ENCODE assay signal across 24 mouse cellular contexts in genomic region chr1:194989024-194989423, GRCm38 (mm10). TPM values are rescaled to one million over a fixed set of nuclear protein-coding genes. Genes with fewer than 3 reads are reported as not detected.
DNase-seq lines count a peak whose midpoint lies in the region; ATAC-seq and TF ChIP-seq lines count a peak whose summit lies in the region.
"Had no signal": no experiment of that assay in that cellular context is flagged by ENCODE, and none has a peak within 500 bp of the region (broad histone marks: within the 10 kb centered on the region; RNA-seq: fewer than 3 reads in every experiment).

No protein-coding gene starts in this region.

- H3K9ac ChIP-seq in intestine, postnatal 0 days (ENCODE audit: low read depth, low read length) = no peak overlapping the region
- H3K9ac ChIP-seq in intestine, embryonic 15.5 days = no peak overlapping the region
- no peak overlapping the region for H3K9ac ChIP-seq in liver, postnatal 0 days (replicated peaks)
- H3K9ac ChIP-seq: embryonic facial prominence, embryonic 15.5 days; forebrain, embryonic 15.5 days; heart, embryonic 15.5 days; limb, embryonic 15.5 days had no signal

- TF ChIP-seq EP300 in liver, postnatal 0 days (IDR thresholded peaks at IDR 0.05; ENCODE audit: low read depth) = no peak

- no peak overlapping the region for H3K4me2 ChIP-seq in intestine, postnatal 0 days (replicated peaks; ENCODE audit: low read depth)
- no peak overlapping the region for H3K4me2 ChIP-seq in intestine, embryonic 15.5 days (replicated peaks)
- no peak overlapping the region for H3K4me2 ChIP-seq in liver, postnatal 0 days (ENCODE audit: low read depth, low read length)
- H3K4me2 ChIP-seq: embryonic facial prominence, embryonic 15.5 days; forebrain, embryonic 15.5 days; heart, embryonic 15.5 days; limb, embryonic 15.5 days had no signal

- H3K27me3 ChIP-seq in intestine, postnatal 0 days (replicated peaks; ENCODE audit: control insufficient read depth, insufficient read depth, low read length) = no peaks in the 10 kb centered on the region
- no peaks in the 10 kb centered on the region for H3K27me3 ChIP-seq in intestine, embryonic 15.5 days (replicated peaks)
- H3K27me3 ChIP-seq in liver, postnatal 0 days (ENCODE audit: insufficient read depth, low read length) = no peaks in the 10 kb centered on the region
- H3K27me3 ChIP-seq: embryonic facial prominence, embryonic 15.5 days; forebrain, embryonic 15.5 days; heart, embryonic 15.5 days; limb, embryonic 15.5 days had no signal

- H3K27ac ChIP-seq in intestine, postnatal 0 days (ENCODE audit: low read depth, low read length) = no peak overlapping the region
- H3K27ac ChIP-seq in intestine, embryonic 15.5 days = no peak overlapping the region
- no peak overlapping the region for H3K27ac ChIP-seq in liver, postnatal 0 days (ENCODE audit: low read depth)
- H3K27ac ChIP-seq: embryonic facial prominence, embryonic 15.5 days; forebrain, embryonic 15.5 days; heart, embryonic 15.5 days; limb, embryonic 15.5 days had no signal

- peaks cover 6% of the 10 kb centered on the region for H3K4me1 ChIP-seq in intestine, postnatal 0 days (replicated peaks; ENCODE audit: control insufficient read depth, insufficient read depth, low read length)
- no peaks in the 10 kb centered on the region for H3K4me1 ChIP-seq in intestine, embryonic 15.5 days (replicated peaks)
- peaks cover 13% of the 10 kb centered on the region for H3K4me1 ChIP-seq in liver, postnatal 0 days (ENCODE audit: insufficient read depth)
- H3K4me1 ChIP-seq: embryonic facial prominence, embryonic 15.5 days; forebrain, embryonic 15.5 days; limb, embryonic 15.5 days had no signal

- no peak for DNase-seq in liver, postnatal 0 days
- DNase-seq in liver = no peak
- DNase-seq in left cerebral cortex, adult 11 months (ENCODE audit: low spot score) = no peak
- DNase-seq in right cerebral cortex, postnatal 25 days = no peak
- DNase-seq: adrenal gland, postnatal 36 days; cerebellum, adult 9-10 months; gastrocnemius, postnatal 14 days; kidney, adult 11 months; kidney, postnatal 14 days; layer of hippocampus, postnatal 36 days; left cerebral cortex, postnatal 4 days; lung, adult 2 months; lung, postnatal 14 days; midbrain, embryonic 14.5 days; retina, postnatal 1 day; thymus, postnatal 14 days had no signal

- H3K4me3 ChIP-seq in intestine, postnatal 0 days (ENCODE audit: low read depth, low read length) = no peak overlapping the region
- H3K4me3 ChIP-seq in intestine, embryonic 15.5 days (replicated peaks) = no peak overlapping the region
- no peak overlapping the region for H3K4me3 ChIP-seq in liver, postnatal 0 days (ENCODE audit: low read depth, low read length)
- H3K4me3 ChIP-seq: embryonic facial prominence, embryonic 15.5 days; forebrain, embryonic 15.5 days; heart, embryonic 15.5 days; limb, embryonic 15.5 days had no signal

- TF ChIP-seq CTCF in intestine, postnatal 0 days (IDR thresholded peaks at IDR 0.05; ENCODE audit: low read depth) = peak; percentile 47
- peak; percentile 38 for TF ChIP-seq CTCF in liver, postnatal 0 days (IDR thresholded peaks at IDR 0.05; ENCODE audit: low read depth)

- no peaks in the 10 kb centered on the region for H3K9me3 ChIP-seq in intestine, postnatal 0 days (ENCODE audit: control insufficient read depth)
- no peaks in the 10 kb centered on the region for H3K9me3 ChIP-seq in intestine, embryonic 15.5 days
- H3K9me3 ChIP-seq in liver, postnatal 0 days (ENCODE audit: low read length) = no peaks in the 10 kb centered on the region
- H3K9me3 ChIP-seq: embryonic facial prominence, embryonic 15.5 days; forebrain, embryonic 15.5 days; heart, embryonic 15.5 days; limb, embryonic 15.5 days had no signal

- WGBS in intestine, postnatal 0 days = 87% methylated on average over 1 of the region's 1 CpGs
- 92% methylated on average over 1 of the region's 1 CpGs for WGBS in intestine, embryonic 15.5 days
- 87% methylated on average over 1 of the region's 1 CpGs for WGBS in liver, postnatal 0 days (ENCODE audit: insufficient replicate concordance)

- no peaks in the 10 kb centered on the region for H3K36me3 ChIP-seq in intestine, postnatal 0 days (ENCODE audit: control insufficient read depth, insufficient read depth)
- H3K36me3 ChIP-seq in intestine, embryonic 15.5 days = no peaks in the 10 kb centered on the region
- H3K36me3 ChIP-seq in liver, postnatal 0 days (replicated peaks; ENCODE audit: insufficient read depth, low read length) = no peaks in the 10 kb centered on the region
- H3K36me3 ChIP-seq: embryonic facial prominence, embryonic 15.5 days; forebrain, embryonic 15.5 days; heart, embryonic 15.5 days; limb, embryonic 15.5 days had no signal

- no peak for ATAC-seq in intestine, postnatal 0 days
- no peak for ATAC-seq in intestine, embryonic 15.5 days
- peak; percentile 40; the same call in 1 of the 2 replicates for ATAC-seq in liver, postnatal 0 days
- ATAC-seq in granulocyte monocyte progenitor cell, adult 5-6 weeks (replicated peaks; ENCODE audit: poor library complexity, severe bottlenecking) = peak; percentile 53
- ATAC-seq: forebrain, embryonic 15.5 days; hindbrain, embryonic 16.5 days had no signal

RNA-seq across cellular contexts. Expression of gene Cd34, which starts 50.4 kb away (rescaled TPM):
- polyA plus RNA-seq in intestine, postnatal 0 days (2015; fragmentation: Nextera tagmentation; extraction: Ambion mirVana) = 32.8 and 35.4 TPM in 2 replicates
- polyA plus RNA-seq in intestine, embryonic 15.5 days (2015; fragmentation: Nextera tagmentation; extraction: Ambion mirVana) = 59.9 and 65.1 TPM in 2 replicates
- 6.4 and 6.5 TPM in 2 replicates for polyA plus RNA-seq in liver, postnatal 0 days (2015; fragmentation: Nextera tagmentation; extraction: Ambion mirVana)
- 225 and 231 TPM in 2 replicates for total RNA-seq in granulocyte monocyte progenitor cell, adult 5-6 weeks (2014; fragmentation: Nextera tagmentation)
- total RNA-seq in granulocyte monocyte progenitor cell, adult 5-6 weeks (2017) = 260 and 264 TPM in 2 replicates

Comparison
In these comparisons a context has a peak if more than half of its experiments do, and no peak if none do; other contexts are left out.
1. ATAC-seq: peak in liver, postnatal 0 days (single experiment) and granulocyte monocyte progenitor cell, adult 5-6 weeks (single experiment); none in intestine, postnatal 0 days (single experiment) and intestine, embryonic 15.5 days (single experiment).